Mouse (Mus musculus) stomach, embryonic 14.5 days (tissue): ENCODE data around the gene Ncor2. TPM values are rescaled to one million over a fixed set of nuclear protein-coding genes. Genes with fewer than 3 reads are reported as not detected.

Source experiments
- ATAC-seq: fragments of 200-750 bp; cut with Nextera tagmentation; 2 replicates; pipeline ENCODE4 v1.8.0; 2017; ENCODE audit warnings: low read depth, moderate TSS enrichment; ENCODE audit not compliant: insufficient number of reproducible peaks, insufficient read depth, low FRiP score
- H3K27ac ChIP-seq: fragments of 300-500 bp; sonication (generic); 2 replicates; pipeline ENCODE4 v1.5.1; 2014; ENCODE audit warnings: mild to moderate bottlenecking, low read length, moderate library complexity, mixed read lengths
- H3K27me3 ChIP-seq: fragments of 300-500 bp; sonication (generic); 2 replicates; pipeline ENCODE4 v1.6.1; 2014; ENCODE audit warnings: low read length, control low read depth, mixed read lengths; ENCODE audit not compliant: control insufficient read depth, insufficient read depth
- H3K36me3 ChIP-seq: fragments of 300-500 bp; sonication (generic); 2 replicates; pipeline ENCODE4 v1.6.1; 2014; ENCODE audit warnings: mild to moderate bottlenecking, control low read depth, low read length, moderate library complexity, mixed read lengths; ENCODE audit not compliant: control insufficient read depth, insufficient read depth
- H3K4me1 ChIP-seq: fragments of 300-500 bp; sonication (generic); 2 replicates; pipeline ENCODE4 v1.6.1; 2014; ENCODE audit warnings: low read length, control low read depth, mixed read lengths; ENCODE audit not compliant: control insufficient read depth, insufficient read depth
- H3K4me2 ChIP-seq: fragments of 300-500 bp; sonication (generic); replicated peaks from 2 replicates; pipeline ENCODE4 v1.6.1; 2014; ENCODE audit warnings: low read depth, low read length, control low read depth
- H3K4me3 ChIP-seq: fragments of 300-500 bp; sonication (generic); 2 replicates; pipeline ENCODE4 v1.5.1; 2014; ENCODE audit warnings: low read depth, low read length, control low read depth
- H3K9ac ChIP-seq: fragments of 300-500 bp; sonication (generic); replicated peaks from 2 replicates; pipeline ENCODE4 v1.6.1; 2014; ENCODE audit warnings: low read depth, mild to moderate bottlenecking, control low read depth, low read length, moderate library complexity, mixed read lengths
- H3K9me3 ChIP-seq: fragments of 300-500 bp; sonication (generic); 2 replicates; pipeline ENCODE4 v1.6.1; 2016; ENCODE audit warnings: low read depth, low read length, control low read depth; ENCODE audit not compliant: control insufficient read depth
- WGBS: fragments of 180-500 bp; shearing (Covaris S2); extraction: QIAGEN DNeasy Blood & Tissue Kit; methylation state at CpG from one replicate; pipeline ENCODE4 v1.1.7; 2014; 5-methylcytosine and 5-hydroxymethylcytosine counted together
- polyA plus RNA-seq: library from polyadenylated mRNA; unstranded; fragments of >200 nt; fragmentation: Nextera tagmentation; extraction: Ambion mirVana; gene quantifications from 2 replicates; pipeline ENCODE4 v1.2.1, GENCODE M21; 2014

Ncor2 gene
- polyA plus RNA-seq, 1 experiment from 2014 or later = 32.7 TPM

GRCm38 (mm10) chr5:125170107-125170842 is 8.7 kb downstream of the Ncor2 start:
- peaks cover 52% of the 10 kb centered on the region for H3K4me1 ChIP-seq
- no peak overlapping the region for H3K4me3 ChIP-seq
- H3K4me2 ChIP-seq = no peak overlapping the region
- no peak overlapping the region for H3K9ac ChIP-seq
- 77% methylated on average over 11 of the region's 11 CpGs for WGBS
- no peaks in the 10 kb centered on the region for H3K36me3 ChIP-seq
- ATAC-seq = no peak
- no peaks in the 10 kb centered on the region for H3K9me3 ChIP-seq
- H3K27me3 ChIP-seq = no peaks in the 10 kb centered on the region
- H3K27ac ChIP-seq = no peak overlapping the region

GRCm38 (mm10) chr5:125168101-125168500 is 10.9 kb downstream of the Ncor2 start:
- Histone ChIP-seq H3K9ac (no peak overlapping the region), H3K9me3 (no peaks in the 10 kb centered on the region), H3K36me3 (no peaks in the 10 kb centered on the region), H3K4me1 (peaks cover 69% of the 10 kb centered on the region), H3K4me2 (no peak overlapping the region), H3K27ac (no peak overlapping the region), H3K27me3 (no peaks in the 10 kb centered on the region), H3K4me3 (no peak overlapping the region)
- WGBS = 82% methylated on average over 7 of the region's 7 CpGs
- ATAC-seq = no peak

- H3K9me3 ChIP-seq = no peaks in the 10 kb centered on the region
- no peaks in the 10 kb centered on the region for H3K36me3 ChIP-seq
- ATAC-seq = no peak
- H3K27ac ChIP-seq = no peak overlapping the region
- no peak overlapping the region for H3K4me3 ChIP-seq
- H3K4me2 ChIP-seq = no peak overlapping the region
- H3K27me3 ChIP-seq = no peaks in the 10 kb centered on the region
- no peak overlapping the region for H3K9ac ChIP-seq
- H3K4me1 ChIP-seq = peaks cover 66% of the 10 kb centered on the region
- 81% methylated on average over 5 of the region's 5 CpGs for whole genome bisulfite sequencing
These were observed 11.5 kb downstream of the Ncor2 start for GRCm38 (mm10) chr5:125167524-125167923.

- WGBS = 88% methylated on average over 14 of the region's 14 CpGs
- Histone ChIP-seq H3K27ac (peak overlapping the region; percentile 82; the same call in 1 of the 2 replicates), H3K4me1 (peaks cover 51% of the 10 kb centered on the region)
These were observed 13.0 kb downstream of the Ncor2 start for GRCm38 (mm10) chr5:125165993-125166392.

GRCm38 (mm10) chr5:125164465-125165167 is 14.4 kb downstream of the Ncor2 start:
- no peaks in the 10 kb centered on the region for H3K36me3 ChIP-seq
- peak overlapping the region; percentile 46; the same call in 1 of the 2 replicates for H3K27ac ChIP-seq
- H3K4me1 ChIP-seq = peaks cover 53% of the 10 kb centered on the region
- H3K4me3 ChIP-seq = no peak overlapping the region
- H3K4me2 ChIP-seq = no peak overlapping the region
- ATAC-seq = peak; percentile 25; the same call in 1 of the 2 replicates
- H3K9ac ChIP-seq = no peak overlapping the region
- no peaks in the 10 kb centered on the region for H3K9me3 ChIP-seq
- WGBS = 24% methylated on average over 12 of the region's 12 CpGs
- H3K27me3 ChIP-seq = no peaks in the 10 kb centered on the region

More at GRCm38 (mm10) chr5:125165993-125166392, 13.0 kb downstream of the Ncor2 start:
- Histone ChIP-seq H3K27me3 (no peaks in the 10 kb centered on the region), H3K4me2 (no peak overlapping the region), H3K9ac (no peak overlapping the region), H3K9me3 (no peaks in the 10 kb centered on the region), H3K4me3 (no peak overlapping the region), H3K36me3 (no peaks in the 10 kb centered on the region)
- no peak for ATAC-seq

GRCm38 (mm10) chr5:125163441-125164050 is 15.5 kb downstream of the Ncor2 start:
- H3K27ac ChIP-seq = peak overlapping the region; percentile 63; the same call in 1 of the 2 replicates

GRCm38 (mm10) chr5:125162461-125162860 is 16.6 kb downstream of the Ncor2 start:
- H3K4me3 ChIP-seq = no peak overlapping the region
- H3K4me2 ChIP-seq = no peak overlapping the region
- no peak for ATAC-seq
- H3K9me3 ChIP-seq = no peaks in the 10 kb centered on the region
- H3K27ac ChIP-seq = no peak overlapping the region
- H3K27me3 ChIP-seq = no peaks in the 10 kb centered on the region
- WGBS = 88% methylated on average over 1 of the region's 3 CpGs
- H3K36me3 ChIP-seq = no peaks in the 10 kb centered on the region
- H3K4me1 ChIP-seq = peaks cover 71% of the 10 kb centered on the region
- no peak overlapping the region for H3K9ac ChIP-seq

More at GRCm38 (mm10) chr5:125163441-125164050, 15.5 kb downstream of the Ncor2 start:
- H3K9ac ChIP-seq = 0 out of 2 replicates have a peak overlapping the region, but pooled peaks have one; percentile 10
- H3K4me2 ChIP-seq = no peak overlapping the region
- H3K4me1 ChIP-seq = peaks cover 60% of the 10 kb centered on the region
- H3K27me3 ChIP-seq = no peaks in the 10 kb centered on the region
- 27% methylated on average over 8 of the region's 8 CpGs for WGBS
- H3K4me3 ChIP-seq = no peak overlapping the region
- H3K9me3 ChIP-seq = no peaks in the 10 kb centered on the region
- ATAC-seq = no peak
- no peaks in the 10 kb centered on the region for H3K36me3 ChIP-seq

GRCm38 (mm10) chr5:125159804-125160405 is 19.1 kb downstream of the Ncor2 start:
- H3K4me1 ChIP-seq = peaks cover 77% of the 10 kb centered on the region
- peak overlapping the region; percentile 35 for H3K27ac ChIP-seq
- H3K27me3 ChIP-seq = no peaks in the 10 kb centered on the region
- no peak overlapping the region for H3K4me3 ChIP-seq
- H3K9me3 ChIP-seq = no peaks in the 10 kb centered on the region
- no peak for ATAC-seq
- 33% methylated on average over 14 of the region's 14 CpGs for WGBS
- no peak overlapping the region for H3K9ac ChIP-seq
- H3K4me2 ChIP-seq = no peak overlapping the region; the same call in 1 of the 2 replicates
- no peaks in the 10 kb centered on the region for H3K36me3 ChIP-seq
